Mouse (Mus musculus): ENCODE data around the gene Klk9. TPM values are rescaled to one million over a fixed set of nuclear protein-coding genes. Genes with fewer than 3 reads are reported as not detected.

The Klk9 gene
- total RNA-seq (2021), result not detected
- long read RNA-seq, experiment 1, result 0 reads
- long read RNA-seq, experiment 2, result 0 reads

DNA sequence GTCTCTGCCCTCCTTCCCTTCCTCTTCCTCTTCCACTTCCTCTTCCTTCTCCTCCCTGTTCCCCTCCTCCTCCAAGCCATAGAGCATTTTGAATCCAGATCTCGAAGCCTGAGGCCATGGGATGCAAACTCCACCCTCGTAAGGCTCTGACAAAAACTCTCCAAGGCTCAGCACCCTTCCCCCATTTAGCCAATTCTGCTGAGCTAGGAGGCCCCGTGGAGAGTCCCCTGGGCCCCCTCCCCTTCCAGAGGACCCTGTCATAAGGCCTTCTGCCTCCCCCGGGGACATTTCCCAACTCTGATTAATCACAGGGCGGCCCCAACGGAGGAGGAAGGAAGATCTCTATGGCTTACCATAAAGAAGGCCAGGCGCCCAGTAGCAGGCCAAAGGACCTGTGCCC, at the start of gene Klk9:
Klk9 (plus strand) TSS at position 301 of the 400 bp plus-strand sequence.
- no peak for DNase-seq
- intact Hi-C loops (cut with DNase I; ENCODE audit: low total_unique reads), result no loop called here

DNA sequence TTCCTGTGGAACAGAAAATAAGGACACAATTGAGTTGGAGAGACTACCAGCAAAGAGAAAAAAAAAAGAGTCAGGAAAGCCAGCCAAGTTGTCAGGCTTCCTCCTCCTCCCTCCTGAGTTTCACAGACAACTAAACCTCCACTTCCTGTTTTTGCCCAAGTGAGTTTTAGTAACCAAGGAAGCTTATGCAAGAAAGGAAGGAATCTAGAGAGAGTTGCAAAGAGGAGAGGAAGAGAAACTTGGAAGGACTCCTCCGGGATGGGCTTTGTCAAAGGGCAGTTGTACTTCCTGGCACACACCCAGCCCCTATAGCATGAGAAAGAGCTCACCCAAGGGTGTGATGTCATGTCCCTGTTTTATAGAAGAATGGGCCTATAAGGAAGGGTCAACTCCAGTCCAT, 43.9 kb upstream of the Klk9 start:
- DNase-seq, result no peak
- intact Hi-C loops (cut with DNase I; ENCODE audit: low total_unique reads), result no loop called here

DNA sequence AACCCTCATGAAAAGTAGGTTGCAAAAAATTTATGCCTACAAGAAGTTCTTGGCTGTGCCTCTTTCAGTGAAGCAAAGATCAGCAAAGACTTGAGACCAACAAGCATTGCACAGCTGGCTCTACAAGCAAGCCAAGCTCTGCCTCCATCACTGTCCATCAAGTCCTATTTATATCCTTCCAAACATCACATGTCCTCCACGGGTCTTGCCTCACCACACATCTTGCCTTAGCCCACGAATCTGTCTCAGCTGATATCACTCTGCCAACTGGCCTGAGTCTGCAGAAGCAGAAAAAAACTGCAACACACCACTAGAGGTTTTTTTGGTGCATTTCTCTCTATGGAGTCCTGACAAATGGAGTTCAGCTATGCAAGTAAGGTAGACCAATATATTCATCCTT, 38.9 kb upstream of the Klk9 start:
- intact Hi-C loops (cut with DNase I; ENCODE audit: low total_unique reads), result no loop called here
- DNase-seq, result no peak

DNA sequence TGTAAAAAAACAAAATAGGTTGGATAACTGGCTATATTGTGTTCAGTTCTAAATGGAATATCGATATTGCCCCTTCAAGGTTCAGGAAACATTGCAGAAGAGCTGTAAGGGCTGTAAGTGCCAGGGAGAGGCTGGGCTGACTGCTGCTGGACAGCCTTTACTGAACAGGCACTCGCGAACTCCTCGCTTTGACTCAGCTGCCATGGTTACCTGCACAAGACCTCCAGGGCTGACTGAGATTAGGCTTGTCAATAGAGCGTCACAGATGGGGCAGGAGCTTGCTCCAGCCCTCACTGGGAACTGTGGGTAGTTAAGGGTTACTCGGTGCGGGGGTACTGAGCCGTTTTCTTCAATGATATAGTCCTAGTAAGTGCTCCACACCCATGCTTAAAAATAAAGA, 25.2 kb upstream of the Klk9 start:
- intact Hi-C loops (cut with DNase I; ENCODE audit: low total_unique reads), result no loop called here

DNA sequence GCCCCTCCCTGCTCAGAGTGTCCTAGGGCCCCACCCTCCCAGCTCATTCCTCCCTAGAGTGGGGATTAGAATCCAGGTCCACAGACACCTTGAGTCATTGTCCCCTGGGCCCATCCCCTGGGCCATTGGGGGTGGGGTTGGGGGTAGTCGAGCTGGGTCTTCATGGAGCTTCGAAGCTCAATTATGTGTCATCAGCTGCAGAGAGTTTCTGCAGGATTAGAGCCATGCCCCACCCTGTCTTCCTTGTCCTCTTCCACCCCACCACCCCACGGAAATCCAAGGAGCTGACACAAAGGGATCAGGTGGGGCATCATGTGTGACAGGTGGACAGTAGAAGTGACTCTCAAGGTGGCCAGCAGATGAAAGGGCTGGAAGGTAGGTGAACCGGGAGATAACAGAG, 23.1 kb upstream of the Klk9 start, which contains the start of gene Klk12:
Klk12 (plus strand) TSS at position 301 of the 400 bp plus-strand sequence.
- intact Hi-C loops (cut with DNase I; ENCODE audit: low total_unique reads), result no loop called here

More for the DNA sequence above, 25.2 kb upstream of the Klk9 start:
- no peak for DNase-seq

DNA sequence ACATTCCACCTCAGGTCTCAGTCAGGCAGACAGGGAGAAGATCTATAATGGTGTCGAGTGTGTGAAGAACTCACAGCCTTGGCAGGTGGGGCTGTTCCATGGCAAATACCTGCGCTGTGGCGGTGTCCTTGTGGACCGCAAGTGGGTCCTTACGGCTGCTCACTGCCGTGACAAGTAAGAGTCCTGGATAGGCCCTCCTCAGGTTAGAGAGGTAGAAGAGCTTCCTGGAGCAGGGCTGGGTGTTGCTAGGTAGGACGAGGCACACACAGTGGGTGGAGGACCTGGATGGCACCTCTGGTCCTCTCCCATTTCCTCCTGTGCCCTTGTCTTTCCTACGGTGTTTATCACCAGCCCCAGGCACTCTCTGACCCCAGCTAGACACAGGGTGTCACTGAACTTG, 22.1 kb upstream of the Klk9 start:
- intact Hi-C loops (cut with DNase I; ENCODE audit: low total_unique reads), result no loop called here
- DNase-seq, result no peak

More for the DNA sequence above, 23.1 kb upstream of the Klk9 start, which contains the start of gene Klk12:
- DNase-seq, result no peak

DNA sequence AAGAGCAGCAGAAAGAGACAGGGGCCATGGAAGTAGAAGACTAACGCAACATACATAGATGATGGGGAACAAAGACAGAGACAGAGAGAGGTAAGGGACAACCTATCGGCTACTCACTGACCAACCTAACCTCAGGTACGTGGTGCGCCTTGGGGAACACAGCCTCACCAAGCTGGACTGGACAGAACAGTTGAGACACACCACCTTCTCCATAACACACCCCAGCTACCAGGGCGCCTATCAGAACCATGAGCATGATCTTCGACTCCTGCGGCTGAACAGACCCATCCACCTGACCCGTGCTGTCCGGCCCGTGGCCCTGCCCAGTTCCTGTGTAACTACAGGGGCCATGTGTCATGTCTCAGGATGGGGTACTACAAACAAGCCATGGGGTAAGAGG, 21.0 kb upstream of the Klk9 start:
- intact Hi-C loops (cut with DNase I; ENCODE audit: low total_unique reads), result no loop called here
- no peak for DNase-seq

DNA sequence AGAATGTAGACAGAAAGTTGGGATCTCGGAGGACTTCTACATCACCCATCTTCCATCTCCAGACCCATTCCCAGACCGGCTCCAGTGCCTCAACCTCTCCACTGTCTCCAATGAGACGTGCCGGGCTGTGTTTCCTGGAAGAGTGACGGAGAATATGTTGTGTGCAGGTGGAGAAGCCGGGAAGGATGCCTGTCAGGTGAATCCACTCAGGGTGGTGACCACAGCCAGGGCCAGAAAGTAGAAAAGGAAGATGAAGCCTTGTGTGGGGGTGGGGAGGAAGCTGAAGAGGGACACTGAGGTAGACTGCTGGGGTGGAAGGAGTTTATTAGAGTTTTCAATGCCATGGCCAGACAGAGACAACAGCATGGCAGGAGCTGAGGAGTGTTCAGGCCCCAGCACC, 19.8 kb upstream of the Klk9 start:
- no peak for DNase-seq
- intact Hi-C loops (cut with DNase I; ENCODE audit: low total_unique reads), result no loop called here

DNA sequence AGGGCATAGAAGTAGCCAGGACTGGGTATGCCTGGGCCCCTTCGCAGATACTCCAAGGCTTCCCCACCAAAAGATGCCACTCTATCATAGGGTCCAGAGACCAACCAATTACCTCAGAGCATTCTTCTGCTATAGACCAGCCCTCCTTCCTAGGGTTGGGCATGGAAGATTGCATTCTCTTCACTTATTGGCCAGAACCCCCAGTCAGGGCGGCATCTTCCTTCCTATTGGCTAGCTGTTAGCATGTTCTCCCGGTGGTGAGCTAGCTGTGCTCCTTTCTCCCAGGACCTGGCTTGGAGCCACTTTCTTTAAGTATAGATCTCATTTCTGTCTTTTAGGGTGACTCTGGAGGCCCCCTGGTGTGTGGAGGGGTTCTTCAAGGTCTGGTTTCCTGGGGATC, 18.8 kb upstream of the Klk9 start:
- intact Hi-C loops (cut with DNase I; ENCODE audit: low total_unique reads), result no loop called here
- no peak for DNase-seq

DNA sequence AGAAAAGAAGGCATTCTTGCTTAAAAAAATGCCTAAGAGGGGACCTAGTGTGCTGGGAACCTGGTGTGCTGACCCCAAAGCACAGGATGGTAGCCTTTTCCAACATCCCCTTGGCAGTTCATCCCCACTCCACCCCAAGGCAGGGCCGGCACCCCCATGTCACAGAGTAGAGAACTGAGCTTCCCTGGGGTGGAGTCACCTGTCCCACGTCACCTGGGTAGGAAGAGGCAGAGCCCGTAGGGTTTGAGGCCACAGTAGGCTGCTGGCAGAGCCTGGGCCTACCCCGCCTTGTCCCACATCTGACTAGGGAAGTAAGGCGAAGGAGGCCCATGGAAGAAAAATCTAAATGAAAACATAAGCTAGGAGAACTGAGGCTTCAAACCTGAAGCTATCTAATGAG, 17.3 kb upstream of the Klk9 start, which contains the start of gene Klk11:
Klk11 (plus strand) TSS at position 241 of the 400 bp plus-strand sequence.
- intact Hi-C loops (cut with DNase I; ENCODE audit: low total_unique reads), result no loop called here
- DNase-seq, result no peak

DNA sequence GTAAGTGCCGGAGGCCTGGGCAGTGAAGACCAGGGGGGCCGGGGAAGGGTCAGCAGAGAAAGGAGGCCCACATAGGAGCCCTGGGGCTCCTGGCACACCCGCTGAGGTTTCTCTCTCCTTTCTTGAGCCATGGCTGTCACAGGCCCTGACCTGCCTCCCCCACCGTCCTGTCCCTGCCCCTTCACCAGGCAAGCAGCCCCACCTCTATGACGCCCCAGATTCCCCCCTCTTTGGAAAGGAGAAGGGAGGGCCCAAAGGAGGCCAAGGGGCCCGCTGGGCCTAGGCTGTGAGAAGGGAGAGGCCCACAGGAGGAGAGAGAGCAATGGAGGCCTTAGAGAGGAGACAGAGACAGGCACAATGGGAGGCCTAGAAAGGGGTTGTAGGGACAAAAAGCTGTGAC, 16.9 kb upstream of the Klk9 start:
- no peak for DNase-seq
- intact Hi-C loops (cut with DNase I; ENCODE audit: low total_unique reads), result no loop called here

DNA sequence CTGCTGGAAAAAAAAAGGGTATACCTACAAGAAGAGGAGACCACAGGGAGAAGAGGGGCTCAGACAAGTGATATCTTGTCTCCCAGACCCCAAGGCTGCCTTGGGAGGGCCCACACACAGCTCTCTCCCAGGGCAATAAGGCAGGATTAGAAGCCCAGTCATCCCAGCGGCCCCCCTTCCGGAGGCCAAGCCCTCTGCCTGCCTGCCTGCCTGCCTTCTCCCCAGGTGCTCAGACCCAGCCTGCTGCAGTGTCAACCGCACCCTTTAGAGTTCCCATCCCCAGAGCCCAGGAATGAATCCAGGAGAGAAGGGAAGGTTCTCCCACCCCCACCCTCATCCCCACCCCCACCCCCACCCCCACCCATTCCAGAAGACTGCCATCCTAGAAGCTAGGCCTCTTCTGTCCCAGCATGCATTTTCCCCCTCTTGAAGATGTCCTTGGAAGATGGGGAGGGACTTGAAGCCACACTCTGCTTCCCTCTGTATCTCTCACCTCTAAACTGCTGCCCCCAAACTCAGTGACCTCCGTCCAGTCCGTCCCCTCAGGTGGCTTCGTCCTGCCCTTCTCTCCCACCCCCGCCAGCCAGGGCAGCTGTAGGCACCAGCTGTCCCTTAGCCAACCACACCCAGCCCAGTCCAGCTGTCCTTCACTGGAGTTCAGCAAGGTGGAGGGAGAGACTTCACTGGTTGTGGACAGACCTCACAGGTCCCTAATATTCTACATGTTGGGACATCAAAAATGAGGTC, 16.2 kb upstream of the Klk9 start:
- no peak for DNase-seq
- intact Hi-C loops (cut with DNase I; ENCODE audit: low total_unique reads), result no loop called here

DNA sequence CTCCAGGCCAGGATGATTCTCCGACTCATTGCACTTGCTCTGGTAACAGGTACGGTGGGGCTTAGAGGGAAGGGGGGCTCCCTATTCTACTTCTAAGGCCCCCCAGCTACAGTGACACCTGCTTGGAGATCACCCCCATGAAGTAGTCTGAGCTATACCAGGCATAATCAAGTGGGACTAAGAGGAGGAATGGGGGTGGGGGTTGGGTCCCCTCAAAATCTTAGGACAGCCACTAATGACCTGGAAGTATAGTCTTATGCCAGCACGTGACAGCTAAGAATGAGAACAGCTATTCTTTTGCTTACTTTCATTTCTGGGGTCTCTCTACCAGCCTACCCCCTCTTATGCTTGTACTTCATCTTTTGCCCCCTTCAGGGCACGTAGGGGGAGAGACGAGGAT, 15.2 kb upstream of the Klk9 start:
- intact Hi-C loops (cut with DNase I; ENCODE audit: low total_unique reads), result no loop called here
- no peak for DNase-seq

DNA sequence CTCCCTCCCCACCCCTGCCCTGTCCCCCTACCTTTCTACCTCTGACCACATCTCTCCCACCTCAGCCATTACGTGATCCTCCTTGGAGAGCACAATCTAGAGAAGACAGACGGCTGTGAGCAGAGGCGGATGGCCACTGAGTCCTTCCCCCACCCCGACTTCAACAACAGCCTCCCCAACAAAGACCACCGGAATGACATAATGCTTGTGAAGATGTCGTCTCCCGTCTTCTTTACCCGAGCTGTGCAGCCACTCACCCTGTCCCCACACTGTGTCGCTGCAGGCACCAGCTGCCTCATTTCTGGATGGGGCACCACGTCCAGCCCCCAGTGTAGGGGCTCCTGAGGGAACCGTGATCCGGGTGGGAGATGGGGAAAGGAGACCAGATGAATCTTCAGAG, 14.3 kb upstream of the Klk9 start:
- no peak for DNase-seq
- intact Hi-C loops (cut with DNase I; ENCODE audit: low total_unique reads), result no loop called here

DNA sequence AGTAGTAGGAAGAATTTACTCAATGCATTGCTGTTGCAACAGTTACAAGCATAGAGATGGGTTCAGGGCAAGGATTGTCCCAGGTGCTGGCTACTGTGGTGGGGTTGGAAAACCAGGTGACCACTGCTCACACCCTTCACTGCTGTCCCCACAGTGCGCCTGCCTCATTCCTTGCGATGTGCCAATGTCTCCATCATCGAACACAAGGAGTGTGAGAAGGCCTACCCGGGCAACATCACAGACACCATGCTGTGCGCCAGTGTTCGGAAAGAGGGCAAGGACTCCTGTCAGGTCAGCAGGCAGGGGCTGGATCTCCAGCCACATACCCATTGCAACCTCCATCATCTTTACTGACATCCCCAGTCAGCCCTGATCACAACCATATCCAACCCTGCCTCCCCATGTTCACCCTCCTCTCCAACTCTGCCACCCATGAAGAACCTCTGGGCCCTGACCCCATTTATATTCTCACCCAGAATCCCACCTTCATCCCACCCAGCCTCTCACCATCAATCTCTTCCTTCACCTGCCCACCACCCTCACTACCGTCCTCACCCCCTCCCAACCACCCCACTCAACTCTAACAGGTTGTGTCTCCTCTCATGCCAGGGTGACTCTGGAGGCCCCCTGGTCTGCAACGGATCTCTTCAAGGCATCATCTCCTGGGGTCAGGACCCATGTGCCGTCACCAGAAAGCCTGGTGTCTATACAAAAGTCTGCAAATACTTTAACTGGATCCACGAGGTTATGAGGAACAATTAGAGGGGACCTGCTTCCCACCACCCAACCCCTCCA, 13.3 kb upstream of the Klk9 start:
- DNase-seq, result no peak
- intact Hi-C loops (cut with DNase I; ENCODE audit: low total_unique reads), result no loop called here

DNA sequence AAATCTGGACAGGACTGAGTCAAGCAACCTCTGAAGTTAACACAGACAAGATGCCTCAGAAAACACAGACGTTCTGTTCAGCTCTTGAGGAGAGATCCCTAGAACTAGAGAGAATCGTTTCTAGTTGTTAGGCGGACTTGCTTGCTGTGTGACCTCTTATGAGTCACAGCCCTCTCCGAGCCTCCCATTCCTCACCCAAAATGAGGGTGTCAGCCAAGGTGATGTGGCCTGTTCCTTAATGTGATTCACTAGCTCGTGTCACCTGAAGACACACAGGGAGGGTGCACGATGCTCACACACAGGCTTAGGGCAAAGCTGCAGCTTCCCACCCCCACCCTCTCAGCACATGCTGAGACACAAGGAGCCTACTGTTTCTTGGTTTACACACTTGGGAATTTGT, 11.4 kb upstream of the Klk9 start:
- intact Hi-C loops (cut with DNase I; ENCODE audit: low total_unique reads), result loop anchor here (5.0 kb wide), 1 partner anchor 98 kb away; no protein-coding TSS in a partner anchor
- DNase-seq, result no peak

DNA sequence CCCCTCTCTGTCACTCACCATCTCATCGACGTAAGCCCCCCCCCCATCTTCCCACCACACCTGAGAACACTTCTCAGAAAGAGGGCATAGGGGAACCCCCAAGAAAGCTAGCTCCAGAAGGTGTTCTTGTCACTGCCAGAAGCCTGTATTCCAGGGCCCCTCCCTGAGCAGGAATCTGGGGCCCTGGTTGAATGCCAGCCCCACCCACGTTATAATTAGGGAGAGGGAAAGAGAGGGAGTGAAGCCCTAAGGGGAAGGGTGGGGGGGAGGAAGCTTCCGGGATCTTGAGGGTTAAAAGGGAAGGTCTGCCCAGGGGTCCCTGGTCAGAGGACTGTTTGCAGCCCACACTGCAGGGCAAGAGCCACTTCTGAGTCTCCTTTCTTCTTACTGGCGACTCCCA, 10.9 kb upstream of the Klk9 start, which contains the start of gene Klk10:
Klk10 (plus strand) TSS at position 290 of the 400 bp plus-strand sequence.
- no peak for DNase-seq
- intact Hi-C loops (cut with DNase I; ENCODE audit: low total_unique reads), result loop anchor here (5.0 kb wide), 1 partner anchor 98 kb away; no protein-coding TSS in a partner anchor

DNA sequence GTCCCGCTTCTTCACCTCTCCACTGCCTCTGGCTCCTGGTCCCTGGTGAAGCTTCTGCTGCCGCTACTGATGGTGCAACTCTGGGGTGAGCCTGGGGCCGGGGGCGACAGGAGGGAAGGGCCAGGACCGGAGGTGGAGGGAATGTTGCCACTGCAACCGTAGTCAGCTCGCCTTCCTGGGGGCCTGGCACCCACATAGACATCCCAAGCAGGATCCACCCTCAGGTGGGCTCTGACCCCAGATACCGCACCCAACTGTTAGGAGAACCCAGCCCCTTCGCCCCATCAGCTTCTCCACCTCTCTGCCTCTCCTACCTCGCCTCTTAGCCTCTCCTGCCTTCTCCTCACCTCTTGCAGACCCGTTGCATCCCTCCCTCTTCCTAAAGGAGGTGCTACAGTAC, 10.2 kb upstream of the Klk9 start:
- no peak for DNase-seq
- intact Hi-C loops (cut with DNase I; ENCODE audit: low total_unique reads), result loop anchor here (5.0 kb wide), 1 partner anchor 99 kb away; no protein-coding TSS in a partner anchor

DNA sequence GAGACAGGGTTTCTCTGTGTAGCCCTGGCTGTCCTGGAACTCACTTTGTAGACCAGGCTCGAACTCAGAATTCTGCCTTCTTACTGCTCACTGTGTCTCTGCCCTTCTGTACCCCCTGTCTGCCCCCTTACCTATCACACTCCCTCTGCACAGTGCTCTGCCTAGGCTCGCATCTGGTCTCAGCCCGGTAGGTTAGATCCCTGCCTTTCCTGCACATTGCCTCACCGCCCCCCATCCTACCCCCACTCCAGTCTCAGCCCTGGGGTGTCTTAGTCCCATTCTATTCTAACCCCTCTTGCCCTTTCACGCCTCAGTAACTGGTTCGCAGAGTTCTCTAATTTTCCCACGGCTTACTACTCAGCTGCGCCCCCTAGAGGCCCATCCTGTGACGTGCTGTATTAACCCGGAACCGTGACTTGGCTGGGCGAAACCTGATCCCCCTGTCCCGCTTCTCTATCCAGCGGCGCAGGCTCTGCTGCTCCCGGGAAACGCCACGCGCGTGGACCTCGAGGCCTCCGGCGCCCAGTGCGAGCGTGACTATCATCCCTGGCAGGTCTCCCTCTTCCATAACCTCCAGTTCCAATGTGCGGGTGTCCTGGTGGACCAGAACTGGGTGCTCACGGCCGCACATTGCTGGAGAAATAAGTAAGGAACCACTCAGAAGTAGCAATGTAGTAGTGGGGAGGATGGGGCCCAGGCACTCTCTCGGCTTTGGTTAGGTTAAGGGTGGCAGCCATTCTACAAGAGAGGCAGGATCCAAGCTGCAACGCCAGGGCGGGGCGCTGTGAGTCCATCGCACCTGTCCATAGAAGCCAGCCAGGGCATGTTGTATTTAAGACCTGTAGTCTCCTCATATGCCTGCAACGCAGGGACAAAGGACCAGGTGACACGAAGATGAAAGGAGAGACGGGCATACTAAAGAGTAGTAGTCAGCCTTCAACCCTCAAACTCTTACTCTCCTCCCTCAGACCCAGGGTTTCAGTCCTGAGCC, 9.1 kb upstream of the Klk9 start:
- DNase-seq, result peak; percentile 74
- intact Hi-C loops (cut with DNase I; ENCODE audit: low total_unique reads), result loop anchor here (5.0 kb wide), 1 partner anchor 100 kb away; no protein-coding TSS in a partner anchor

Data from gastrocnemius, postnatal 14 days (tissue).